Mouse (Mus musculus) heart, adult 2 months (tissue): ENCODE measurements around the gene Drg1. TPM values are rescaled to one million over a fixed set of nuclear protein-coding genes. Genes with fewer than 3 reads are reported as not detected.
"Not testable (repeated sequence)": the region's sequence is repeated elsewhere in the genome, so short reads cannot be mapped to it uniquely, and the experiment has no call there.

Experiments
- DNase-seq, 2 experiments: peaks; one replicate each; pipeline ENCODE4 v3.0.0; 2021
- H3K27ac ChIP-seq: fragments of 200-600 bp; 2 replicates; pipeline ENCODE4 v1.8.1; 2022
- H3K27me3 ChIP-seq: fragments of 200-500 bp; 2 replicates; pipeline ENCODE4 v1.6.1; 2012; ENCODE audit warnings: mild to moderate bottlenecking, low read length, inconsistent platforms, mixed read lengths; ENCODE audit not compliant: control insufficient read depth, insufficient read depth
- H3K36me3 ChIP-seq: fragments of 200-500 bp; 2 replicates; pipeline ENCODE4 v1.6.1; 2012; ENCODE audit warnings: low read length, inconsistent platforms; ENCODE audit not compliant: control insufficient read depth, insufficient read depth
- H3K4me1 ChIP-seq: fragments of 200-500 bp; 2 replicates; pipeline ENCODE4 v1.6.1; 2011; ENCODE audit warnings: low read length; ENCODE audit not compliant: control insufficient read depth, insufficient read depth
- H3K4me3 ChIP-seq: fragments of 200-600 bp; 2 replicates; pipeline ENCODE4 v1.8.1; 2022
- H3K79me2 ChIP-seq: fragments of 200-500 bp; replicated peaks from 2 replicates; pipeline ENCODE4 v1.6.1; 2012; ENCODE audit warnings: mild to moderate bottlenecking, inconsistent platforms, low read length, moderate library complexity, mixed read lengths; ENCODE audit not compliant: control insufficient read depth, insufficient read depth
- H3K9ac ChIP-seq: fragments of 200-500 bp; 2 replicates; pipeline ENCODE4 v1.6.1; 2012; ENCODE audit warnings: low read depth, mild to moderate bottlenecking, control low read depth, inconsistent platforms, low read length, mixed read lengths
- CTCF ChIP-seq: fragments of 200-600 bp; IDR thresholded peaks from 2 replicates; pipeline ENCODE4 v1.8.1; 2022; ENCODE audit warnings: antibody characterized with exemption, mild to moderate bottlenecking, moderate library complexity
- EP300 ChIP-seq: fragments of 200-500 bp; IDR thresholded peaks from 2 replicates; pipeline ENCODE4 v1.6.1; 2011; ENCODE audit warnings: low read depth, low read length, control low read depth; ENCODE audit not compliant: insufficient read depth
- POLR2A ChIP-seq: fragments of 200-500 bp; IDR thresholded peaks from 2 replicates; pipeline ENCODE4 v1.6.1; 2011; ENCODE audit warnings: mild to moderate bottlenecking, low read depth, low read length, control low read depth; ENCODE audit not compliant: insufficient read depth
- whole genome bisulfite sequencing: fragments of 180-500 bp; shearing (Covaris S2); methylation state at CpG from one replicate; pipeline ENCODE4 v1.1.7; 2018; 5-methylcytosine and 5-hydroxymethylcytosine counted together
- intact Hi-C: fragments of 180-260 bp; cut with DNase I; formaldehyde crosslinking; loops from one replicate; pipeline ENCODE4 v1.15.1; 2025
- polyA plus RNA-seq: library from polyadenylated mRNA; depleted of rRNA; stranded (reverse); fragments of >200 nt; gene quantifications from 2 replicates; pipeline ENCODE4 v1.2.3, GENCODE M21; 2012
- total RNA-seq, 2 experiments: library from RNA; stranded (reverse); gene quantifications; 2 replicates each; pipeline ENCODE4 v1.2.3; 2021

The Drg1 gene
- total and polyA plus RNA-seq, 3 experiments, result 19.9 to 61.7 (median 59.0) TPM

GRCm38 (mm10) chr11:3193363-3193762 is 72.9 kb downstream of the Drg1 start, which contains the start of gene Sfi1:
Gene Sfi1 (minus strand): TSS chr11:3193463.
- no peak within 1 kb of the TSS for H3K27ac ChIP-seq
- no peaks in the 10 kb centered on the region for H3K4me1 ChIP-seq
- DNase-seq, result no peak
- H3K9ac ChIP-seq, result no peak within 1 kb of the TSS
- H3K36me3 ChIP-seq, result no peaks in the 10 kb centered on the region
- 83% methylated on average over 25 of the region's 25 CpGs for WGBS
- intact Hi-C loops, result no loop called here
- no peaks in the 10 kb centered on the region for H3K79me2 ChIP-seq
- H3K27me3 ChIP-seq, result no peaks in the 10 kb centered on the region
- no peak for TF ChIP-seq EP300
- no peak for TF ChIP-seq CTCF
- no peak for TF ChIP-seq POLR2A
- no peak within 1 kb of the TSS for H3K4me3 ChIP-seq

GRCm38 (mm10) chr11:3182707-3183106 is 83.5 kb downstream of the Drg1 start:
- H3K27ac ChIP-seq, H3K79me2 ChIP-seq, DNase-seq, H3K9ac ChIP-seq, H3K36me3 ChIP-seq, H3K27me3 ChIP-seq, H3K4me1 ChIP-seq, intact Hi-C loops, H3K4me3 ChIP-seq: not testable (repeated sequence)
- WGBS, result 79% methylated on average over 1 of the region's 1 CpGs

- DNase-seq, H3K36me3 ChIP-seq, H3K9ac ChIP-seq, H3K4me3 ChIP-seq, intact Hi-C loops, H3K27ac ChIP-seq, H3K79me2 ChIP-seq, H3K4me1 ChIP-seq, H3K27me3 ChIP-seq: not testable (repeated sequence)
- WGBS, result 55% methylated on average over 1 of the region's 1 CpGs
Observed at GRCm38 (mm10) chr11:3181971-3182370, 84.2 kb downstream of the Drg1 start.

- H3K9ac ChIP-seq, intact Hi-C loops, H3K27me3 ChIP-seq, H3K4me3 ChIP-seq, H3K79me2 ChIP-seq, H3K4me1 ChIP-seq, H3K36me3 ChIP-seq, H3K27ac ChIP-seq: not testable (repeated sequence)
- DNase-seq, result peak; percentile 71 to 82
- WGBS, result 36% methylated on average over 4 of the region's 4 CpGs
Observed at GRCm38 (mm10) chr11:3181250-3181649, 85.0 kb downstream of the Drg1 start.

GRCm38 (mm10) chr11:3180510-3181160 is 85.6 kb downstream of the Drg1 start:
- WGBS, result 64% methylated on average over 6 of the region's 6 CpGs
- H3K4me3 ChIP-seq, H3K27ac ChIP-seq, H3K4me1 ChIP-seq, DNase-seq, H3K36me3 ChIP-seq, H3K79me2 ChIP-seq, H3K9ac ChIP-seq, intact Hi-C loops, H3K27me3 ChIP-seq: not testable (repeated sequence)

- H3K79me2 ChIP-seq, H3K36me3 ChIP-seq, H3K27ac ChIP-seq, H3K27me3 ChIP-seq, intact Hi-C loops, H3K4me3 ChIP-seq, H3K9ac ChIP-seq, H3K4me1 ChIP-seq: not testable (repeated sequence)
- peak; percentile 49 to 56 for DNase-seq
- 80% methylated on average over 7 of the region's 7 CpGs for WGBS
Observed at GRCm38 (mm10) chr11:3179726-3180092, 86.5 kb downstream of the Drg1 start.

GRCm38 (mm10) chr11:3178968-3179725 is 87.1 kb downstream of the Drg1 start:
- H3K36me3 ChIP-seq, H3K79me2 ChIP-seq, intact Hi-C loops, H3K27me3 ChIP-seq, H3K4me1 ChIP-seq, H3K4me3 ChIP-seq, H3K9ac ChIP-seq, H3K27ac ChIP-seq: not testable (repeated sequence)
- WGBS, result 80% methylated on average over 6 of the region's 6 CpGs
- peak; percentile 26 to 51 for DNase-seq

GRCm38 (mm10) chr11:3173425-3174318 is 92.5 kb downstream of the Drg1 start:
- 80% methylated on average over 11 of the region's 11 CpGs for WGBS
- H3K79me2 ChIP-seq, H3K4me3 ChIP-seq, H3K27ac ChIP-seq, H3K27me3 ChIP-seq, H3K4me1 ChIP-seq, H3K36me3 ChIP-seq, H3K9ac ChIP-seq, intact Hi-C loops: not testable (repeated sequence)
- DNase-seq, result peak; percentile 72 to 83

- H3K36me3 ChIP-seq, intact Hi-C loops, H3K9ac ChIP-seq, H3K79me2 ChIP-seq, H3K27ac ChIP-seq, H3K4me3 ChIP-seq, DNase-seq, H3K27me3 ChIP-seq, H3K4me1 ChIP-seq: not testable (repeated sequence)
- WGBS, result 58% methylated on average over 5 of the region's 6 CpGs
Observed at GRCm38 (mm10) chr11:3172526-3172925, 93.7 kb downstream of the Drg1 start.
